Mouse (Mus musculus) forebrain, postnatal 0 days (tissue): ENCODE measurements at regions not wholly inside any gene's neighbourhood (a gene's known extent, or its start where the extent isn't known, plus 50 kb on each side); places are given as distances from the start of the nearest gene placed in this dataset.

Experiments used
- ATAC-seq: fragments of 200-750 bp; cut with Nextera tagmentation; 2 replicates; pipeline ENCODE4 v1.8.0; 2017; ENCODE audit warnings: mild to moderate bottlenecking, moderate library complexity
- DNase-seq: peaks from one replicate; pipeline ENCODE4 v3.0.0-alpha.2; 2015
- H3K27ac ChIP-seq: fragments of 300-500 bp; sonication (generic); 2 replicates; pipeline ENCODE4 v1.5.1; 2014; ENCODE audit warnings: low read depth, mild to moderate bottlenecking, antibody characterized with exemption, low read length, moderate library complexity, mixed read lengths
- H3K27me3 ChIP-seq: fragments of 300-500 bp; sonication (generic); 2 replicates; pipeline ENCODE4 v1.6.1; 2014; ENCODE audit warnings: mild to moderate bottlenecking, low read length, mixed read lengths; ENCODE audit not compliant: insufficient read depth
- H3K36me3 ChIP-seq: fragments of 300-500 bp; sonication (generic); 2 replicates; pipeline ENCODE4 v1.6.1; 2014; ENCODE audit warnings: mild to moderate bottlenecking, moderate library complexity; ENCODE audit not compliant: insufficient read depth
- H3K4me1 ChIP-seq: fragments of 300-500 bp; sonication (generic); 2 replicates; pipeline ENCODE4 v1.6.1; 2014; ENCODE audit warnings: antibody characterized with exemption; ENCODE audit not compliant: insufficient read depth
- H3K4me2 ChIP-seq: fragments of 300-500 bp; sonication (generic); 2 replicates; pipeline ENCODE4 v1.6.1; 2014; ENCODE audit warnings: low read depth, mild to moderate bottlenecking, moderate library complexity
- H3K4me3 ChIP-seq: fragments of 300-500 bp; sonication (generic); 2 replicates; pipeline ENCODE4 v1.5.1; 2014; ENCODE audit warnings: low read depth, low read length, mixed read lengths
- H3K9ac ChIP-seq: fragments of 300-500 bp; sonication (generic); 2 replicates; pipeline ENCODE4 v1.6.1; 2014; ENCODE audit warnings: mild to moderate bottlenecking
- H3K9me3 ChIP-seq: fragments of 300-500 bp; sonication (generic); 2 replicates; pipeline ENCODE4 v1.6.1; 2016; ENCODE audit warnings: low read length
- CTCF ChIP-seq: sonication (generic); IDR thresholded peaks from 2 replicates; pipeline ENCODE4 v1.5.1; 2016; ENCODE audit warnings: antibody characterized with exemption, control low read depth, low read depth

GRCm38 (mm10) chr6:68102481-68102880 is 566.9 kb upstream of the Tacstd2 start:
- no peak overlapping the region for H3K4me3 ChIP-seq
- H3K27ac ChIP-seq: no peak overlapping the region
- H3K9me3 ChIP-seq: no peaks in the 10 kb centered on the region
- H3K4me1 ChIP-seq: no peaks in the 10 kb centered on the region
- H3K36me3 ChIP-seq: no peaks in the 10 kb centered on the region
- H3K27me3 ChIP-seq: no peaks in the 10 kb centered on the region
- H3K4me2 ChIP-seq: no peak overlapping the region
- ATAC-seq (no peak), DNase-seq (no peak)
- no peak overlapping the region for H3K9ac ChIP-seq
- no peak for TF ChIP-seq CTCF
